Mouse (Mus musculus) ES-CJ7 (cell line): Measurements from ENCODE around the gene Top1.

Experiments used
- DNase-seq: peaks from one replicate; pipeline ENCODE4 v3.0.0; 2011; ENCODE audit warnings: low read depth, low spot score

Gene Top1

DNA sequence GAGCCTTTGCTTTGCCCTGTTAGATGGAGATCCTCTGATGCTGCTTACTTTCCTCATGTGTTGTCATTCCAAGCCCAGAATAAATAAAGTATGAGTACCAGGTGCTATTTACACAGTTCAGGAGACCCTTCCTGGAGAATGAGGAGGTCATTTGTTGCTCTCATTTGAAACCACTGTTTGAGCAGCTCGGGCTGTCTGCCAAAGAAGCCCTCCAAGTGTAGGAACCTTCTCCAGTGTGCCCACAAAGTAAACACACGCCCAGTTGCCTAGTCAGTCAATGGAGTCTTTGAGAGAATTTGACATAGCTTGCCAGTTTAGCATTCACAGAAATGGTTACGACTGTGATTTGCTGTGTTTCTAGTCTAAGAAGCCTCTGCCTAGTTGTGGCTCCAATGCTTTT lies 73.1 kb downstream of the Top1 start:
- no peak for DNase-seq

DNA sequence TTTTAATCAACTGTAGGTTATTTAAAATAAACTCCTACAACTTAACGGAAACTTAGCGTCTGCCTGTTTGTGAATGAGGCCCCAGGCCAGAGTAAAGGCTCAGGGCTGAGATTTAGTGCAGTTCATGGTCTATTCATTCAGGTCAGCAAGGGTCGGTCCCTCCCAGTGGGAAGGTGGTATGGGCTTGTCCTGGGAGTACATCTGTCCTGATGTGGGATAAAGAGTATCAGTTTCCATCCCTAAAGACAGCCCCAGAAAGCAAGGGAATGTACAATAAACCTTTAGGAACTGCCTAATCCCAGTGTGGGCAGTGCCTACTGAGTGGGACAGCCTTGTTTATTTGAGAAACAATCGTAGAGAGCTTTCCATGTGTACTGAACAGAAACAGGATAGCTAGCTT lies 77.0 kb downstream of the Top1 start:
- no peak for DNase-seq

DNA sequence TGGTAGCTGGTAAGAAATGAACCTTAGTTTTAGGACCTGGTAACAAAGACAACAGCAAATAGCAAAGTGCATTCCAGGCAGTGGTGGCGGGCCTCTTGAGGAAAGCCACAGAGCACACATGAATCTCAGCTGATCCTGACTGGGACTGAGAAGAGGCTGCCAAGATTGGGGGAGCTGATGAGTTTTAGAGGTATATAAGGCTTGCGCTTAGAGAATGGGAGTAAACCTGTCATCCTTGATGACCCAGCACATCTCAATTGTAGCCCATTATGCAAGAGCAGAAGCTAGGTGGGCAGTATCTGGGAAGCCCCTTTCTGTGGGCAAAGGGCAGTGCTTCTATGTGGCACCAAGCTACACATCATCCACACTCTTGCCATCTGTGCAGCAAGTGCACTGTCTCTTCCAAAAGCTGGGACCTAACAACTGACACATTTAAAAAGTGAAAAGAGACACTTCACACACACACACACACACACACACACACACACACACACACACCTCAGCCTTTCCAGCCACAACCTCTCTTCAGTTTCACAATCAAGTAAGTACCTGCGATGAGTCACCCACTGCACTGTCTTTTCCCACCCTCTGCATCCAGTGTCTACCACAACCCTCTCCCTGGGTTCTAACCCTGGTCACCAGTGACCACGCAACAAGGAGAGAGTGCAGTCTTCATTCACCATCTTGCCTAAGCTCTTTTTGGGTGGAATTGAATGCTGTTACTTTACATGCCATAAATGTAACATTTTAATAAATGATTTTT lies 78.1 kb downstream of the Top1 start:
- DNase-seq, result no peak

DNA sequence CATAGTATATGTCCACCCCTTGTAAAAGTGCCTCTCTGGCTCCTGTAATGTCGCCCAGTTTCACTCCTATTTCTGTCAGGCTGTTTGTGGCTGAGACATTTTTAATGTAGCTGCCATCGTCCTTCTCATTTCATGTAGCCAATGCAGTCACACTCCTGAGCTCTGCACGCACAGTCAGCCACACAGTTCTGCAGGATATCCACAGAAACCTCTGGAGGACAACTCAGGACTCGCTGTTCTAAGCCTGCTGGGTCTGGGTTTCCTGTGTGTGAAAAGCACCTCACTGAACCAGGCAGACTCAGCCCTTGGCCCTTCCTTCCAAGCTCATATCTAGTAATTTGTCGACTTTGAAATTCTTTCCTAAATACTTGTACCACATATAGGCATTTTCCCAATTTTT lies 78.8 kb downstream of the Top1 start:
- no peak for DNase-seq

DNA sequence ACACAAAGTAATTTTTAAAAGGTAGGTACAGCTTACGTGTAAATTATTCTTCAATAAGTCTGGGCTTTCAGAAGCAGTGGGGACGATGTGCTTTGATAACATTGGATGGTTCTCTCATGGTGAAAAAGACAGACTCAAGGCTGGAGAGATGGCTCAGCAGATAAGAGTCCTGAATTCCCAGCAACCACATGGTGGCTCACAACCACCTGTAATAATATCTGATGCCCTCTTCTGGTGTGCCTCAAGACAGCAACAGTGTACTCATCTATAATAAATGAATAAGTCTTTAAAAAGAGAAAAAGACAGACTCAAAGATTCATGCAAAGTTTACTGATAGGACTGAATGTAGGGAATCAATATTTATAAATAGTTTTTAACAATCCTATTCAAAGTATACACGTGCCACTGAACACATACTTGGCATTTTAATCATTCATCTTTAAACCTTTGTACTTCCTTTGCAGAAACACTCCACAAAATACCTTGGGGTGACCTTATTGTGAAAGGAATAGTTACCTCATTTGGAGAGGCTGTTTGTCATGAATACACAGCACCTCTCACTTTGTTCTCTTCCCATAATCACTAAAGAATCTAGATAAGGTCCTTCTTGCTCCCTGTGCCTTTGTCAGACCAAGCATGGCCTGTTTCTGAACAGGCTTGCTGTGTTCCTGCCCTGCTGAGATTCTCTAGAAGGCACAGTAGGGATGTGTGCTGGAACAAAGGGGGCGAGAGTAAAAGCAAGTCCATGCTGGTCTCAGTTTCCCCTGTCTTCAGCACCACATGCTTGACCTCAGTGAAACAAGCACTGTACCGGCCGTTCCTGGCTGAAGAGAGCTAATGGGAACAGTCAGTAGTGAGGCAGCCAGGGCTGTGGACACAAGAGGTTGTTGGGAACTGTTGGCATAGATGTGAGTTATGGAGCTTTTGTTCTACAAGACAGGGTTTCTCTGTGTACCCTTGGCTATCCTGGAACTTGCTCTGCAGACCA lies 80.5 kb downstream of the Top1 start:
- DNase-seq, result no peak

DNA sequence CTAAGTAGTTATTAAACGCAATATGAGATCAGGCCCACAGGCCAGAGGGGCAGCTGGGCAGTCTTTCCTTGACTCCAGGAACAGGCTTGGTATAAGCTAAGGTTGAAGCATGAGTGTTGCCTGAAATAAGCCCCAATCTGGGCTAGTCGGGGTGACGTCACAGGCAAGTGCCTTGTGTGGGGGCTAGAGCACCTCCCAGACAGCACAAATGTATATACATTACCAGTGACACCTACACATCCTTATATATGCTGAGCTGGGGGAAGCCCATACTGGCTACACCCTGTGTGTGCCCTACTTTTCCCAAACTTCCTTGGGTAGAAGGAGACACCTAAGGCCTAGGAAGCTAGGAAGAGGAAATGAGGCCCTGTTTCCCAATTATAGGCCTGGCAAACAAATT lies 83.3 kb downstream of the Top1 start:
- DNase-seq, result no peak

DNA sequence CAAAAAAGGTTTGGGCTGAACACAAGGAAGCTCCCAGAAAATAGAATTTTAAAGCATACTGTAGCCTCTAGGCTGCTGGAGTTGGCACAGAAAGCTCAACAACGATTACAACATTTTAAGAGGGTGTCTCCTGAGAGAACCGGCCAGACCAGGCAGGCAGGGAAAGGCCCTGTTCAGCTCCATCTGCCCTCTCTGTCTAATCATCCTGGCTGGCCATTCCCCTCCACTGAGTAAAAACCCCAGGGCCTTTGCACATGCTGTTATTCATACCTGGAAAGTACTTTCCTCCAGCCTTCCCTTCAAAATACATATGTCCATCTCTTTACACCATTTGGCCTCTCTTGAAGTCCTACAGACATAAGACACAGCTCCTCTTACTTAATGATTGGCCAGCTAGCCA lies 83.7 kb downstream of the Top1 start:
- no peak for DNase-seq

DNA sequence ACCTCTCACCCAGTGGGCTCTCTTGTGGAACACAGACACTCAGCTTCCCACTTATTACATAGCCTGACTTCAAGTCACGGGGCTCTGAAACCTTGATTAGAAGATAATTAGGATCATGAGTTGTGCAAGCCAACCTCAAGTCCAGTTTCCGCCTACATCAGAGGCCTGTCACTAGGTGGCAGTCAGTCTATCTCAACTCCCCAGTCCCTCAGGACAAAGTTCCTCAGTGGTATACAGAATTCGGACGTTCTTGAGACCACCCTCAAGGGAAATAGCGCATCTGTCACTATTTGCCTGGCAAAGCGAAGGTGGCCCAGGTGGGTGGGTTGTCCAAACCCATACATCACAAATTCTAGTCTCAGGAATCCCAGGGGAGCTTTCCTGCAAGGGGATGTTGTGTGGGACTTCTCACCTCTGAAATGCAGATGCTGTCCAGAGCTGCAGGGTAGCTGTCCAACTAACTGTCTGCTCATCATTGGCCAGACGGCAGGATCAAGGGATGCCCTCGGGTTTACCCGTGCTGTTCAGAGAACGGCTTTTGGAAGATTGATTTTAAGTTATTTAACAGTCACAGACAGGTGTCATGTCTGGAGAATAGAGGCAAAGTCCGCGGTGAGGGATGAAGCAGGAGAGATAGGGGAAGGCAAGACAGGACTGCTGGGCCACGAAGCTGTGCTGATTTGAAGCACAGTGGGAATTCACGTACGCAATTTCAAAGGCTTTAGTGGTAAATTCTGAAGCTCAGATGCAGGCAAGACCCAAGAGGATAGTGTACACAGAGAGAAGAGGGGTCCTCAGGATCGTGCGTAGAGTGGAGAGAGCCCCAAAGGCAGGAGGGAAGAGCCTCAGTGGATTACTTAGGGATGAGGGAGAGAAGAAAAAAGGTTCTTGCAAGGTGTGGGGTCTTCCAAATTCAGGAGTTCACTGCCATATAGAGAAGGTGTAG lies 84.4 kb downstream of the Top1 start:
- DNase-seq, result peak; percentile 41

DNA sequence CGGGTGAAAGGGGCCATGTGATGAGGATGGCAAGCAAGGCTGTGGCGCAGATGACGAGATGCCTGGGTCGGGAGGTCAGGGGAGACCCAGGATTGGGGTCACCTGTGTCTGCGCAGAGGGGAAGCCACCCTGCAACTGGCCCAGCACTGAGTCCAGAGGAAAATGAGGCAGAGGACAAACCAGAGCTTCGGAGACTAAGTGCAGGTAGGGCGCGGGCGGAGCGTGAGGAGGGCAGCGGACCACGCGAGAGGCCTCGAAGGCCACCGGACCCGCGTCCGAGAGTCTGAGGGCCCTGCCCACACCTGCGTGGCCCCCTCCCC lies 85.1 kb downstream of the Top1 start:
- no peak for DNase-seq

DNA sequence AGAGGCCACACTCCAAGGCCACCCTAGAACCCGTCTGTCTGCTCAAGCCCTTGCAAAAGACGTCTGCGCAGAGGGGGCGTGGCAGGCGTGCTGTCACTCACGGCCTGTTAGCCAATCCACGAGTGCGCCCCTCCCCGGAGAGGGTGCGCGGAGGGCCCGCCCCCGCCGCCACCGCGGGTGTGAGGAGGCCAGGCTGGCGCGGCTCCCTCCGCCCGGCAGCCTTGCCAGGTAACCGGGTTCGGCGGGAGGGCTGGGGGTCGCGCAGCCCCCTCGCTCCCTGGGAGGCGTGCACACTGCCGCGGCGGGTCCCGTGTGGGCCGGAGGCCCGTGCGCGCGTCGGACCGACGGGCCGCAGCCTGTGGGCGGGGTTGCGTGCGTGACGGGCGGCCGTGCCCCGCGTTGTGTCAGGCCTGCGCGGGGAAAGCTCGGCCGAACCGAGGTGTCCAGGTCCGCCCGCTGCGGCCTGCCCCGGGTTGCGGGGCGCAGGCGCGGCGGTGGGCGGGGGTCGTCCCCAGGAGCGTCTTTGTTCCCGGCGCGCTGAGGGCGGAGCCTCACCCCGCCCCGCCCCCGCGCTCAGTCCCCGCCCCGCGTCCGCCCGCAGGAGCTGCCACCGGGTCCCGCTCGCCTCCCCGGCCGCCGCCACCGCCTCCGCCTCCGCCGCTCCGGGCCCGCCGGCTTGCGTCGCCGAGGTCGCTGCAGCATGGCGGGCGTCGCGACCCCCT lies 85.6 kb downstream of the Top1 start, which contains the start of gene Plcg1:
Gene Plcg1 (plus strand): TSS at position 184 of the 722 bp plus-strand sequence.
- peak; percentile 90 for DNase-seq

DNA sequence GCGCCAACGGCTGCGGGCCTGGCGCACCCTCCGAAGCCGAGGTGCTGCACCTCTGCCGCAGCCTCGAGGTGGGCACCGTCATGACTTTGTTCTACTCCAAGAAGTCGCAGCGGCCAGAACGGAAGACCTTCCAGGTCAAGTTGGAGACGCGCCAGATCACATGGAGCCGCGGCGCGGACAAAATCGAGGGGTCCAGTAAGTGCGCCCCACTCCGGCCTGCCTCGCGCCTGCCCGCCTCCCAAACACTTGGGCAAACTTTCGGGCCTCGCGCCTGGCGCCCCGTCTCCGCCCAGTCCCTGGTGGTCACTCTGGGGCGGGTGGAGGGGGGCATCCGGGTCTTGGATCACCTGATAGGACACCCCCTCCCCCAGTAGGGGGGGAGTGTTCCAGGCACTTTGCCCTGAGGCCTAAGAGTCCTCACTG lies 86.2 kb downstream of the Top1 start:
- peak; percentile 36 for DNase-seq

DNA sequence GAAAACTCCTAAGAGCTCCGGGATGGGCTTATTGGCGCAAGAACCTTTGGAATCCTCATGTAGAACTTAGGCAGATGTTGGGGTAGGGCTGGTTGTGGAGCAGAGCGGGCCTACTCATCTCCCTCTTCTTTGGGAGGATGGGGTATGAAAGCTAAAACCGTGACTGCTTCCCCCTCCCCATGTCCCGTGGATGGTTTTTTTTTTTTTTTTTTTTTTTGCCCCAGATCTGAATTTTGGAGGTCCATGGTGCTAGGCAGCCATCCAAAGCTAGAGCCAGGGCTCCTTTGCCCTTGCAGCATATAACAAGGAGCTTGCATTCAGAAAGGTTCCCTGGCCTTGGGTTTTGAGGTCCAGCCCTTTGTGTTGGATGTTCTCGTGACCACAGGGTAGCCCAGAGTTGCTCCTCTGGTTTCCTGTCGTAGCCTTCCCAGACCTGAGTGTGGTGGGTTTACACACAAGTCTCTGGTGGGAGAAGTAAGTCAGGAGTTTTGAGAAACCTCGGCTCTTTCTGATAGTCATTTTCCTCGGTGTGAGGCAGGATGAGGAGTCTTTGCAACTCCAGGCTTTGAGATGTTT lies 86.8 kb downstream of the Top1 start:
- no peak for DNase-seq

DNA sequence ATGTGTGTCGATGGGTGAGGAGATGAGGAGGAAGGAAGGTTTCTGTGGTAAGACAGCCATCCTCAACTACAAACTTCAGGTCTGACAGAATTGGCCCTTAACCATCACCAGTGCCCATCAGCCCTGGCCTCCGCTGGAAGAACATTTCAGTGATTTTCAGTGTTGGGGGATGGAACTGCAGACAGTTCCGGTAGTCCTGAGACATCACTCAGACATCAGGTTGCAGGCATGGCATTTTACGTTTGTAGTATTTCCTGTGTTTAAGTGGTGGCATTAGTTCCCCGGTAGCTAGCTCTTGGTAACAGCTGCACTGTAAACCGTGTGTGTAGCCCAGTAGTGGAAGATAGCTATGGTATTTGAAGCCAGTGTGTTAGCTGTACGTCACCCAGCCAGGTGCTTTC lies 87.4 kb downstream of the Top1 start:
- DNase-seq, result no peak

DNA sequence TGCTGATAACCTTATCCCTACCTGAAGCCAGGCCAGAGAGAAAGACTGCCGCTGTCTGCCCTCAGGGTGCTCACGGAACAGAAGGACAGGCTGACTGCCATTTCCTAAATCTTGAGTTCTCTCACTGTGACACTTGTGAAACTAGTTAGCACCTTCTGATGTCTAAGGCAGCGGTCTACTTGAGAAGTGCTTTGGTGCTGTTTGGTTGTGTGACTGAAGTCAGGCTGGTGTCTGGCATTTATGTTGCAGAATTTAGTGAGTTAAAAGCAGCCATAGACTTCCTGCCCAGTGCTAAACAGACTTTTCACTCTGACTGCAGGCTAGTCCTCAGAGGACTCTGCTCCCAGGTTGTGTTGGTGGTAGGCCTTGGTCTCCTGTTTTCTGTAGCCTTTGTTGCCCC lies 88.6 kb downstream of the Top1 start:
- DNase-seq, result no peak

DNA sequence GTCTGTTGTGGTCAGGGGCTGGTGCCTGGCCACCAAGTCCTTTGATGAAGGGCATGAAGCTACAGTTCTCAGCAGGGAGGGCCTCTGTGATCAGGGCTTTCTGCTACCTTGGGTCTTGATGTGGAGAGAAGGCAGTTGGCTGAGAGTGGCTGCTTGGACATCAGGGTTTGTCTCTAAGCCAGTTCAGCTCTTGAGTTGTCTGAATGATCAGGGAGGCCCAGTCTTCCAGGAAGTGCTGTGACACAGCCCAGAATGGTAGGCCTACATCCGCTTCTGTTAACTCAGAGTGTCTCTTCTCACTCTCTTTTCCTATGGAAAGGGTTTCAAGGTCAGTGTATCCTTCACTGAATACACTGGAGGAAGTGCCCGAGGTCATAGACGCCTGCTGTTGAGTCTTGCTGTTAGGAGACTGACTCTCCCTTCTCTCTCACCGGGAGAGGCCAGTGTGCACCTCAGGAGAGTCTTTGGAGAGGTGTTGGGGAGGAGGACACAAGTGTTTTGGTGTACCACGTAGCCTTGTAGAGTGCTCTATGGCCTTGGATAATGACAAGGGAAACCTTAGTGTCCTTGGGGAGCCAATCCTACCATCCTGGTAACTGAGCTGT lies 90.1 kb downstream of the Top1 start:
- peak; percentile 51 for DNase-seq

DNA sequence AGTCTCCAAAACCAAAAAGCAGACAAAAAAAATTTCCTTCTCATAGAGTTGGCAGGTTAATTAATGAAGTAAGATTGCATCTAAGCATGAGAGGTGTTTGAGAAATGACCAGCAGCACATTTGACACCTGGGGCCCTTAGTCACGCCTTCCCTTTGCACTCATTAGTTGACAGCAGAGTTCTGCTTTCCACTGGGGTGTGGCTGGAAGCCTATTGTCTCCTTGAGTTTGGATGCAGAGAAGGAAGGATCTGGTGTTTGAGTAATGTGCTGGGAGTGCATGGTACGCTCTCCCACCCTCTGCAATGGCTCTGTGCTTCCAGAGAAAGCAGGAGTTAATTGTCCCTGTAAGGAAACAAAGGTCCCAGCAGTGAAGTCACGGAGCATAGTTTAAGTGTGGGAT lies 90.8 kb downstream of the Top1 start:
- peak; percentile 27 for DNase-seq

DNA sequence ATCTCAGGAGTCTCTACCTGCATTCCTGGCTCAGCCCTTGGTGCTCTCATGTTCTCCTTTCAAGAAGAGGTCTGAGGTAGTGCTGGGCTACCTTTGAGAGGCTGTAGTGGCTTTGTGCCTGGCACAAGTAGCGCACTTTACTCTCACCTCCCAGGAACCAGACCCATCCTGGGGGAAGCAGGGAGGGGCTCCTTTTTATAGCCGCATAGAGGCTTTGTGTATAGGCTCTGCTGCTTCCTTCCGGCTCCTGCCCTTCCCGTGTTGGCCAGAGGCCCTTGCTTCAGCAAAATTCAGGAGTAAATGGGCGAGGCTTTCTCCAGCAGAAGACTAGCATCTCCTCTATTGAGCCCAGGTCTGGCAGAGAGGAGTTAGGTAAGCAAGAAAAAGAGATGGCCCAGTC lies 92.7 kb downstream of the Top1 start:
- DNase-seq, result peak; percentile 17

DNA sequence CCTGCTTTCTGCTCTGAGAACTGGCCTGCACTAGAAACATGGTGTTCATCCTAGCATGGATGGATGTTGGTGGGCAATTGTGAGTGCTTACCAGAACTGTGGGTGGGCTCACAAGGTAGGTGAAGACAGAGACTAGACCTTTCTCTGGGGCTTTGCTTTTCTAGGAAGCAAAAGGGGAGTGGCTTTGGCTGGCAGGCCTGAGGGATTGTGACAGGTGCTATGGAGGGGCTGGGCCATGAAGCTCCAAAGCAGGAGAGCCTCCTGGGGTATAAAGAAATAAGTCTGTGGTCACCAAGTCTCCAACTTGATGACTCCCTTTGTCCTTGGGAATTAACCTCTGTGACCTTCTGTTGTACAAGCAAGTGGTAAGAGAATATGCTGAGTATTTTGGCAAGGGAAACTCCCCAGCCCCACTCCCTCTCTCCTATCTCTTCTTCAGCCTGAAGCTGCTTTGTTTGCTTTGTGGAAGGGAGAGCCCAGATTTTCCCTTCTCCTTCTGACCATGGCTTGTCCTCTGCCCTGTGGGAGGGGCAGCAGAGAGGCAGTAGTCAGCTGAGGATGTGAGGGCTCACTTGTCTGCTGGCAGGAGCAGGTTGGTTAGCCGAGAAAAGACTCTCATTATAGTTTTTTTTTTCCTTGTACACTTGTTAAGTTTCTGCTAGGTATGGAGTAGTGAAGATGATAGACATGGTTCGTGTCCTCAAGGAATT lies 94.1 kb downstream of the Top1 start:
- DNase-seq, result no peak

DNA sequence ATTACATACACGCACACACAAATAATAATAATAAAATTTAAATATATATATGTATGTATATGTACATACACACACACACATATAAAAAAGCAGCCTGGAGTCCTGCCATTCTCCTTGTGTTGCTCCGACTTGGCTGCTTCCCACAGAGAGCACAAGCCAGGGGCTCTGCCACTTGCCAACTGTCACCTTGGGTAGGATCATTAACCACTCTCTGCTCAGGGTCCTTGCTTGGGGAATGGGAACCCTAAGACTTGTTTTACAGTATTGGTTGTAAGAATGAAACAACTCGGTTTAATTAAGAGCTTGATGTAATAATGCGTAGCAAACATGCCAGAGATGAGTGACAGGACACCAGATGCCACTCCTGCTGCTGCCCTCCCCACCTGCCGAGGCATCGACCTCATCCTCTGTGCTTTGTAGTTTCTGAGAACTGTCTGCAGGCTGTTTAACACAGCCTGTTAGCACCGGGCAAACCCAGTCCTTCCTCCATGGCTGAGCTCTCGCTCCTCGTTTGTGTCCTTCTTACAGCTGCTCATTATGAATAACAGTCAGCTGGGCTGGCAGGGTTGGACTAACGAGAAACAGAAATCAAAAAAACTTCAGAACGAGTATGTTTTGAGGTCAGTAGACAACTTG lies 95.0 kb downstream of the Top1 start:
- no peak for DNase-seq
